Mouse (Mus musculus): Measurements from ENCODE around the gene Lsm14b. TPM values are rescaled to one million over a fixed set of nuclear protein-coding genes. Genes with fewer than 3 reads are reported as not detected.

Lsm14b gene
- total and polyA plus RNA-seq, 2 experiments, result 15.4 to 19.3 TPM

DNA sequence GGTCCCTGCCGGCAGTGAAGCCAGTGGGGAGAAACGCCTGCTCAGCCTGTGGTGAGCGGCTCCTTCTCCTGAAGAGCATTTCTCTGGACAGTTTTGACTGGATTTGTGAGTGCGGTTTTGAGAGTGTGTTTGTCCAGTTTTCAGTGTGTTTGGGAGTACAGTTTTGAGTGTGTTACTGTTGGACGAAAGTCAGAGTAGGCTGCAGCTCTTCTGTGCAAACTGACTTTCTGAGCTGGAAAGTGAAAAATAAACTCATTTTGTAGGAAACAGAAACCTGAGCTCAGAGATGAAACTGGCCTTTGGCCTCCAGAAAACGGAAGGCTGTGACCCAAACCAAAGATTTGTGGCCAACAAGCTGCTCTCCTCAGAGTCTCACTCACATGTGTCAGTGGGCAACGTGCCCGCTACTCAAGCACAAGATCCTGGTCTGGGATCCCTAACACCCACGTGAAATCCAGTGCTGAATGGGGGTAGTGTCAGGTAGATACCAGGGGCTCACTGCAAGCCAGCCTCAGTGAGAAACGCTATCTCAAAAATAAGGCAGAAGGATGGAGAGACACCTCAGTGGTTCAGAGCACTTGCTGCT is 38.3 kb upstream of the Lsm14b start:
- DNase-seq (ENCODE audit: extremely low read depth, low read depth, low spot score), result no peak
- Histone ChIP-seq H3K4me3 (ENCODE audit: insufficient read depth, low read depth, low read length) (no peak overlapping the region), H3K79me2 (ENCODE audit: control insufficient read depth, insufficient read depth, low read length) (no peaks in the 10 kb centered on the region), H3K27ac (replicated peaks; ENCODE audit: insufficient read depth, low read depth, low read length) (no peak overlapping the region), H3K36me3 (ENCODE audit: control insufficient read depth, insufficient read depth, low read length) (no peaks in the 10 kb centered on the region), H3K9ac (ENCODE audit: low read depth, low read length) (no peak overlapping the region), H3K4me1 (ENCODE audit: control insufficient read depth, insufficient read depth, low read length) (no peaks in the 10 kb centered on the region), H3K27me3 (ENCODE audit: control insufficient read depth, insufficient read depth, low read length) (no peaks in the 10 kb centered on the region)
- 79% methylated on average over 10 of the region's 10 CpGs for WGBS
- no peak for TF ChIP-seq POLR2A (IDR thresholded peaks at IDR 0.05; ENCODE audit: extremely low read depth, insufficient read depth, low read length)
- TF ChIP-seq CTCF (IDR thresholded peaks at IDR 0.05; ENCODE audit: low read depth, low read length), result no peak

DNA sequence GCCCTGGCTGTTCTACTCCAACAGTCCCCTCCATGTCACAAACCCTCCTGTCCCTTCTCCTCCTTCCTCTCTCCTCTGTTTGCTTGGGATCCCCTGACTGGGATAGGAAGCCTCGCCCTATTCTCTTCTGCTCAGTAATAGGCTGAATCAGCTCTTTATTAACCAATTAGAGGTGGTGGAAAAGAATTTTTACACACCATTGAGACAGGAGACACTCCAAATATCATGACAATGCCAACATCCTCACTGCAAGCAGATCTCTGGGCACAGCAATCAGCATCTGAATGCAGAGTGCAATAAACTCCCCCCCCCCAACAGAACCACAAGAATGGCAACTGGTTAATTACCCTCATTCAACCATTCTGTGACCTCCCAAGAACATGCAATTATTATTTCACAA is 35.7 kb upstream of the Lsm14b start:
- Histone ChIP-seq H3K27me3 (ENCODE audit: control insufficient read depth, insufficient read depth, low read length) (no peaks in the 10 kb centered on the region), H3K9ac (ENCODE audit: low read depth, low read length) (no peak overlapping the region), H3K27ac (replicated peaks; ENCODE audit: insufficient read depth, low read depth, low read length) (no peak overlapping the region), H3K79me2 (ENCODE audit: control insufficient read depth, insufficient read depth, low read length) (no peaks in the 10 kb centered on the region), H3K4me1 (ENCODE audit: control insufficient read depth, insufficient read depth, low read length) (no peaks in the 10 kb centered on the region), H3K4me3 (ENCODE audit: insufficient read depth, low read depth, low read length) (no peak overlapping the region), H3K36me3 (ENCODE audit: control insufficient read depth, insufficient read depth, low read length) (no peaks in the 10 kb centered on the region)
- TF ChIP-seq CTCF (IDR thresholded peaks at IDR 0.05; ENCODE audit: low read depth, low read length), result no peak
- TF ChIP-seq POLR2A (IDR thresholded peaks at IDR 0.05; ENCODE audit: extremely low read depth, insufficient read depth, low read length), result no peak
- no peak for DNase-seq (ENCODE audit: extremely low read depth, low read depth, low spot score)
- 96% methylated on average over 1 of the region's 1 CpGs for WGBS

DNA sequence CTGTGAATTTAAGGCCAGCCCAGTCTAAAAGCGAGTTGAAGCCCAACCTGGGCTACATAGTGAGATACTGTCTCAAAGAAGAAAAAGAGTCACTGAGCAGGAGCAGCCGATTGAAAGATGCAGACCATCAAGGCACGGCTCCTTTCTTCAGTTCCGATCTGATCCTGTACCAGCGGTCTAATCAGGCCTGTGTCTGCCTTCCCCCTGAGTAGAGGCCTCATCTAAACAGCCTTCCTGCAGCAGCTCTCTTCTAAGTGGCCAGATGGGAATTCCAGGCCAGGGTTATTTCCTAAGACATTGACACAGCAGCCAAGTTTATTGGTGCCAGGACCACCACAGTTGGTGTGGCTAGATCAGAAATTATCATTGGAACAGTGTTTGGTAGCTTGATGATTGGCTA is 31.7 kb upstream of the Lsm14b start:
- DNase-seq (ENCODE audit: extremely low read depth, low read depth, low spot score), result no peak
- 91% methylated on average over 5 of the region's 5 CpGs for WGBS

DNA sequence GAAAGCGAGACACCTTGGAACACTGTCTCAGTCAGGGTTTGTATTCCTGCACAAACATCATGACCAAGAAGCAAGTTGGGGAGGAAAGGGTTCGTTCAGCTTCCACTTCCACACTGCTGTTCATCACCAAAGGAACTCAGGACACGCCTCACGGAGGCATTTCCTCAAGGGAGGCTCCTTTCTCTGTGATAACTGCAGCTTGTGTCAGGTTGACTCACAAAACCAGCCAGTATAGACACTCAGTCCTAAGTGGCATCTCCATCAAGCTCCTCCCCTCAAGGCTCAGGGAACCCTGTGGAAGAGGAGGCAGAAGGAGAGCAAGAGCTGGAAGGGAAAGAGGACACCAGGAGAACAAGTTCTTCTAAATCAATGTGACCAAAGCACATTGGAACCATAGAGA is 26.4 kb upstream of the Lsm14b start:
- Histone ChIP-seq H3K36me3 (ENCODE audit: control insufficient read depth, insufficient read depth, low read length) (no peaks in the 10 kb centered on the region), H3K9ac (ENCODE audit: low read depth, low read length) (no peak overlapping the region), H3K4me3 (ENCODE audit: insufficient read depth, low read depth, low read length) (no peak overlapping the region), H3K27ac (replicated peaks; ENCODE audit: insufficient read depth, low read depth, low read length) (no peak overlapping the region), H3K27me3 (ENCODE audit: control insufficient read depth, insufficient read depth, low read length) (no peaks in the 10 kb centered on the region), H3K4me1 (ENCODE audit: control insufficient read depth, insufficient read depth, low read length) (no peaks in the 10 kb centered on the region), H3K79me2 (ENCODE audit: control insufficient read depth, insufficient read depth, low read length) (no peaks in the 10 kb centered on the region)
- DNase-seq (ENCODE audit: extremely low read depth, low read depth, low spot score), result no peak
- TF ChIP-seq CTCF (IDR thresholded peaks at IDR 0.05; ENCODE audit: low read depth, low read length) (no peak), POLR2A (IDR thresholded peaks at IDR 0.05; ENCODE audit: extremely low read depth, insufficient read depth, low read length) (no peak)
- 70% methylated on average over 4 of the region's 4 CpGs for WGBS

More for the DNA sequence above, 31.7 kb upstream of the Lsm14b start:
- Histone ChIP-seq H3K27ac (replicated peaks; ENCODE audit: insufficient read depth, low read depth, low read length) (no peak overlapping the region), H3K9ac (ENCODE audit: low read depth, low read length) (no peak overlapping the region), H3K79me2 (ENCODE audit: control insufficient read depth, insufficient read depth, low read length) (no peaks in the 10 kb centered on the region), H3K27me3 (ENCODE audit: control insufficient read depth, insufficient read depth, low read length) (no peaks in the 10 kb centered on the region), H3K36me3 (ENCODE audit: control insufficient read depth, insufficient read depth, low read length) (no peaks in the 10 kb centered on the region), H3K4me1 (ENCODE audit: control insufficient read depth, insufficient read depth, low read length) (no peaks in the 10 kb centered on the region), H3K4me3 (ENCODE audit: insufficient read depth, low read depth, low read length) (no peak overlapping the region)
- no peak for TF ChIP-seq CTCF (IDR thresholded peaks at IDR 0.05; ENCODE audit: low read depth, low read length)
- no peak for TF ChIP-seq POLR2A (IDR thresholded peaks at IDR 0.05; ENCODE audit: extremely low read depth, insufficient read depth, low read length)

DNA sequence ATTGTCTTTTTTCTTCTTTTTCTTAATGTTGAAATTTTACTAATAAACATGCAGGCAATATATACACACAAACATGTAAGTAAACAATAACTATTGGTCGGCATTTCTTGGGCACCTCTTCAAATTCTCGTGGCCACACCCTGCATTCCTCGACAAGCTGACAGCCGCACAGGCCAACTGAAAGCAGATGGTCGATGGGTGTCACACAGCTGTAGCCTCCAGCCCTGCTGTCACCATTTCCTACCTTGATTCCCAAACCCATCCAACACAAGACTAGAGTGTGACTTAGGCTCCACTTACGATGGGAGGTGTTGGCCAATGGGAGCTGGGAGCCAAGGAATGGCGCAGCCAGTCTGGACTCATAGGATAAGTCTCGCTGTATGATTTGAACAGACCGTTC is 23.2 kb upstream of the Lsm14b start:
- no peak overlapping the region for H3K27ac ChIP-seq (replicated peaks; ENCODE audit: insufficient read depth, low read depth, low read length)
- no peak overlapping the region for H3K9ac ChIP-seq (ENCODE audit: low read depth, low read length)
- 0 out of 2 replicates have a peak, but pooled peaks cover 4% of the 10 kb centered on the region for H3K27me3 ChIP-seq (ENCODE audit: control insufficient read depth, insufficient read depth, low read length)
- H3K4me1 ChIP-seq (ENCODE audit: control insufficient read depth, insufficient read depth, low read length), result no peaks in the 10 kb centered on the region
- H3K36me3 ChIP-seq (ENCODE audit: control insufficient read depth, insufficient read depth, low read length), result no peaks in the 10 kb centered on the region
- DNase-seq (ENCODE audit: extremely low read depth, low read depth, low spot score), result no peak
- 92% methylated on average over 9 of the region's 9 CpGs for WGBS
- TF ChIP-seq CTCF (IDR thresholded peaks at IDR 0.05; ENCODE audit: low read depth, low read length) (no peak), POLR2A (IDR thresholded peaks at IDR 0.05; ENCODE audit: extremely low read depth, insufficient read depth, low read length) (no peak)
- no peak overlapping the region for H3K4me3 ChIP-seq (ENCODE audit: insufficient read depth, low read depth, low read length)
- no peaks in the 10 kb centered on the region for H3K79me2 ChIP-seq (ENCODE audit: control insufficient read depth, insufficient read depth, low read length)

DNA sequence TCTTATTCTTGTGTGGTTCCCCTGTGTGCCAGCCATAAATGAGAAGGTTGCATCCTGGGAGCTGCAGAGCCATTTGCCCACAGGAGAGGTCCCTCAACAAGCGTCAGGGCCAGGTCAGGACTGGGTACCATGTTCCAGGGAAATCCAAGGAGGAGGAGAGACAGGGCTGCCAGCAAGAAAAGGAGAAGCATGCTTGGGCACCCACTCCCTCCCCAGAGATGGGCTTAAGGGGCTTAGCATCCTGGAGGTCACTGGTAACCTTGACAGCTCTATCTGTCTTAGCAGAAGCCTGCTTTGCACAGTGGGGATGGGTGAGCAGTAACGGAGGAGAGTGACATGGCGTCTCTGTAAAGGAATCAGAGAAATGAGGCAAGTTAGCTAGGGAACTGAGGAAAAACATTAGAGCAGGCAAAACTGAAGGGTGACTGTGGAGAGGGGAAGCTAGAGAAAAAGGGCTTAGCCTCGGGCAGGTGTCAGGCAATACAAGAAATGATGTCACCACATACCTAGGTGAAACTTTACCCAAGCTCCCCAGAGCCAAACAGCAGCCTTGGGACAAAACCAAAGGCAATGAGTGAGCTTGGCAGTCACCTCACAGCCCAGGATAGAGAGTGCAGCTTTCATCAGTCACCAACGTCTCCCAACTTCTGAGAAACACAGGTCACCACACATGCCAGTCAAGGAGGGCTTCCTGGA is 19.0 kb upstream of the Lsm14b start:
- H3K27ac ChIP-seq (replicated peaks; ENCODE audit: insufficient read depth, low read depth, low read length), result no peak overlapping the region
- H3K27me3 ChIP-seq (ENCODE audit: control insufficient read depth, insufficient read depth, low read length), result 0 out of 2 replicates have a peak, but pooled peaks cover 7% of the 10 kb centered on the region
- no peak for DNase-seq (ENCODE audit: extremely low read depth, low read depth, low spot score)

More for the DNA sequence above, 19.0 kb upstream of the Lsm14b start:
- Histone ChIP-seq H3K4me1 (ENCODE audit: control insufficient read depth, insufficient read depth, low read length) (no peaks in the 10 kb centered on the region), H3K4me3 (ENCODE audit: insufficient read depth, low read depth, low read length) (no peak overlapping the region), H3K79me2 (ENCODE audit: control insufficient read depth, insufficient read depth, low read length) (no peaks in the 10 kb centered on the region), H3K9ac (ENCODE audit: low read depth, low read length) (no peak overlapping the region), H3K36me3 (ENCODE audit: control insufficient read depth, insufficient read depth, low read length) (no peaks in the 10 kb centered on the region)
- TF ChIP-seq CTCF (IDR thresholded peaks at IDR 0.05; ENCODE audit: low read depth, low read length) (no peak), POLR2A (IDR thresholded peaks at IDR 0.05; ENCODE audit: extremely low read depth, insufficient read depth, low read length) (no peak)
- WGBS, result 39% methylated on average over 5 of the region's 5 CpGs
